Mouse (Mus musculus): ENCODE data around the gene Id1. TPM values are rescaled to one million over a fixed set of nuclear protein-coding genes. Genes with fewer than 3 reads are reported as not detected.

Id1 gene
- polyA plus RNA-seq, 1 experiment from 2014 or later: 176 TPM

DNA sequence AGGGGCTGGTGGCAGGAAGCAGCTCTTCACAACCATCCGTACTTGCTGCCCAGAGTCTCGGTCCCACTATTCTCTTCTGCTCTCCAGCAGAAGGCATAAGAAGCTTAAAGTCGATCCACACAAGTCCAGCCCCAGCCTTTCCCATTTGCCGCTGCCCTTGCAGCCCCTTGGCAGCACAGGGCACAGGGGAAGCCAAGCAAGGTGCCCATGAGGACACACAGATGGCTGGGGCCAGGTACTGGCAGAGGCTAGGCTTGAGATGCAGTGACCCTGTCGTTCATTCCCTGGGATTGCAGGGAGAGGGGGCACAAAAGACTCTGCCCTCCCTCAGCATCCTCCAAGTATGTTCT is 31.8 kb upstream of the Id1 start:
- 84% methylated on average over 5 of the region's 5 CpGs for WGBS
- DNase-seq (ENCODE audit: low spot score): no peak
- Histone ChIP-seq H3K4me1 (replicated peaks) (peaks cover 57% of the 10 kb centered on the region), H3K36me3 (peaks cover 91% of the 10 kb centered on the region), H3K27me3 (ENCODE audit: insufficient read depth, poor library complexity, severe bottlenecking) (no peaks in the 10 kb centered on the region), H3K9me3 (peaks cover 6% of the 10 kb centered on the region; the same call in 1 of the 2 replicates), H3K27ac (peak overlapping the region; percentile 94), H3K4me3 (no peak overlapping the region)

- DNase-seq (ENCODE audit: low spot score): no peak
- H3K4me3 ChIP-seq: no peak overlapping the region
- H3K4me1 ChIP-seq (replicated peaks): peaks cover 53% of the 10 kb centered on the region
- H3K9me3 ChIP-seq: peaks cover 6% of the 10 kb centered on the region; the same call in 1 of the 2 replicates
- no peaks in the 10 kb centered on the region for H3K27me3 ChIP-seq (ENCODE audit: insufficient read depth, poor library complexity, severe bottlenecking)
- 92% methylated on average over 14 of the region's 14 CpGs for WGBS
- peaks cover 89% of the 10 kb centered on the region for H3K36me3 ChIP-seq
- peak overlapping the region; percentile 94 for H3K27ac ChIP-seq
Measured at GRCm38 (mm10) chr2:152704811-152705370, 31.2 kb upstream of the Id1 start.

- H3K9me3 ChIP-seq: peaks cover 4% of the 10 kb centered on the region; the same call in 1 of the 2 replicates
- no peaks in the 10 kb centered on the region for H3K27me3 ChIP-seq (ENCODE audit: insufficient read depth, poor library complexity, severe bottlenecking)
- H3K4me3 ChIP-seq: no peak overlapping the region
- H3K27ac ChIP-seq: peak overlapping the region; percentile 94
- H3K4me1 ChIP-seq (replicated peaks): peaks cover 56% of the 10 kb centered on the region
- peak; percentile 44 for DNase-seq (ENCODE audit: low spot score)
- peaks cover 77% of the 10 kb centered on the region for H3K36me3 ChIP-seq
- WGBS: 73% methylated on average over 22 of the region's 22 CpGs
Measured at GRCm38 (mm10) chr2:152705993-152706571, 30.0 kb upstream of the Id1 start.

GRCm38 (mm10) chr2:152707186-152707585 is 28.9 kb upstream of the Id1 start:
- peak overlapping the region; percentile 94 for H3K27ac ChIP-seq
- no peak for DNase-seq (ENCODE audit: low spot score)
- H3K4me3 ChIP-seq: peak overlapping the region; percentile 57
- peaks cover 66% of the 10 kb centered on the region for H3K36me3 ChIP-seq
- WGBS: 25% methylated on average over 7 of the region's 7 CpGs
- H3K9me3 ChIP-seq: no peaks in the 10 kb centered on the region
- no peaks in the 10 kb centered on the region for H3K27me3 ChIP-seq (ENCODE audit: insufficient read depth, poor library complexity, severe bottlenecking)
- H3K4me1 ChIP-seq (replicated peaks): peaks cover 56% of the 10 kb centered on the region

GRCm38 (mm10) chr2:152707627-152708026 is 28.4 kb upstream of the Id1 start:
- peaks cover 62% of the 10 kb centered on the region for H3K36me3 ChIP-seq
- peaks cover 56% of the 10 kb centered on the region for H3K4me1 ChIP-seq (replicated peaks)
- H3K27me3 ChIP-seq (ENCODE audit: insufficient read depth, poor library complexity, severe bottlenecking): no peaks in the 10 kb centered on the region
- H3K4me3 ChIP-seq: peak overlapping the region; percentile 57
- H3K27ac ChIP-seq: peak overlapping the region; percentile 94
- H3K9me3 ChIP-seq: no peaks in the 10 kb centered on the region
- 2% methylated on average over 31 of the region's 31 CpGs for WGBS
- peak; percentile 91 for DNase-seq (ENCODE audit: low spot score)

DNA sequence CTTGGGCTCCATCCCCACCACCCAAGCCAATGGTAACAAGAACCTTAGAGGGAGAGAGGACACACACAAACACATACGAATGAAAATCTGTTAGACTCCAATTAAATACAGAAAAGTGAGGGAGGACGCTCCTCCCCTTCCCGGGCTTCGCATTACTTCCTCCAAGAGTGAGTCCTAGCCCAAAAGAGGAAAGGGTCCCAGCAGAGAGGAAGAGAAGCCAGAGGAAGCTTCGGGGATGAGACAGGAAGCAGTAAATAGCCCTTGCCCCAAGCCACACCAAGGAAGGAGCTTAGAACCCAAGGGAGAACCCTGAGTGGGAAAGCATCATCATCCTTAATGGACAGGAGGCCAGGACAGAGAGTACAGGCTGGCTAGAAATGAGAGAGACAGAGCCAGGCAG is 27.0 kb upstream of the Id1 start:
- H3K27ac ChIP-seq: peak overlapping the region; percentile 94
- 87% methylated on average over 5 of the region's 5 CpGs for WGBS

DNA sequence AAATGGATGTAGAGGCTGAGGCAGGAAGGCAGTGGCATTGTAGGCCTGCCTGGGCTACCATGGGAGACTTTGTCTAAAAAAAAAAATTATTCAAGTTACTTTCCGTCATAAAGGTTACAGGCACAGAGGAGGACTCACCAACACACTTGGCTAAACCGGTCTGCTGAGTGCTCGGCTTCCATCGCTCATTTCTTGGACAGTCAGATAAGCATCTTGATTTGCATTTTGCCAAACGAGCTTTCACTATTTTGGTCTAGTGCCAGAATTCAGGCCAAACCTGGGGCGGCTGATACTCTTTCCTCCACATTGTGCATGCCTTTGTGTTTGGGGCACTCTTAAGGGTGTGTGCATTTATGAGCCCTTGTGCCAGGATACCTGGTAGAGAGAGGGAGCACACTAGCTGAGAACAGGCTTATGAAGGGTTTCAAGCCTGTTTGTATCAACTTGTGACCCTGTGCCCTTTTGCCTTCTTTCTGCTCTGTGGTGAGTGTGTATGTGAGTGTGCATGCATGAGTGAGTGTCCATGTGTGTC is 19.7 kb upstream of the Id1 start:
- Histone ChIP-seq H3K4me1 (replicated peaks) (peaks cover 39% of the 10 kb centered on the region), H3K27ac (peak overlapping the region; percentile 87), H3K36me3 (no peaks in the 10 kb centered on the region), H3K4me3 (no peak overlapping the region), H3K27me3 (ENCODE audit: insufficient read depth, poor library complexity, severe bottlenecking) (no peaks in the 10 kb centered on the region), H3K9me3 (no peaks in the 10 kb centered on the region)
- DNase-seq (ENCODE audit: low spot score): no peak
- 82% methylated on average over 6 of the region's 6 CpGs for WGBS

More for the DNA sequence above, 27.0 kb upstream of the Id1 start:
- Histone ChIP-seq H3K4me3 (no peak overlapping the region), H3K4me1 (replicated peaks) (peaks cover 49% of the 10 kb centered on the region), H3K27me3 (ENCODE audit: insufficient read depth, poor library complexity, severe bottlenecking) (no peaks in the 10 kb centered on the region), H3K36me3 (peaks cover 47% of the 10 kb centered on the region), H3K9me3 (no peaks in the 10 kb centered on the region)
- no peak for DNase-seq (ENCODE audit: low spot score)

- Histone ChIP-seq H3K4me3 (peak overlapping the region; percentile 20; the same call in 1 of the 2 replicates), H3K36me3 (no peaks in the 10 kb centered on the region), H3K27ac (peak overlapping the region; percentile 87), H3K4me1 (replicated peaks) (peaks cover 39% of the 10 kb centered on the region), H3K27me3 (ENCODE audit: insufficient read depth, poor library complexity, severe bottlenecking) (no peaks in the 10 kb centered on the region), H3K9me3 (no peaks in the 10 kb centered on the region)
- peak; percentile 32 for DNase-seq (ENCODE audit: low spot score)
- 52% methylated on average over 11 of the region's 11 CpGs for WGBS
Measured at GRCm38 (mm10) chr2:152717652-152718051, 18.4 kb upstream of the Id1 start.

DNA sequence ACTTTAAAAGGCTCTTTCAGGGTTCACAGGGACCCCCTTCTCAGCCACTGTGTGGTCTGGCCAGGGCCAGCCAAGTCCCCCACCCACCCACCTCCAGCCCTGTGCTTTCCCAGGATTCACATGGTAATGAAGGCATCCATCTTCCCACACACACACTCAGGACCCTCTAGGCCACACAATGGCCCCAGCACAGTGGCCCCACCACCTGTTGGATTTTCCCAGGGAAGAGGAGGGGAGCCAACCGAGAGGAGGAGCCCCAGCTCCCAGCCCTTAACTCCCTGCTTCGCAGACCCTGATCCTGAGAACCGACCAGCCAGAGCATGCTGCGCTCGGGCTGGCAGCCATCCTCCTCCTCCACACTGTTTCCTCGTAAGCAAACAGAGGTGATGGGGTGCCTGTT is 18.0 kb upstream of the Id1 start:
- Histone ChIP-seq H3K4me3 (peak overlapping the region; percentile 3), H3K4me1 (replicated peaks) (peaks cover 39% of the 10 kb centered on the region), H3K9me3 (no peaks in the 10 kb centered on the region), H3K27me3 (ENCODE audit: insufficient read depth, poor library complexity, severe bottlenecking) (peaks cover 3% of the 10 kb centered on the region; the same call in 1 of the 2 replicates), H3K36me3 (no peaks in the 10 kb centered on the region), H3K27ac (peak overlapping the region; percentile 87)
- WGBS: 26% methylated on average over 6 of the region's 6 CpGs
- peak; percentile 78 for DNase-seq (ENCODE audit: low spot score)

- Histone ChIP-seq H3K27me3 (ENCODE audit: insufficient read depth, poor library complexity, severe bottlenecking) (peaks cover 14% of the 10 kb centered on the region), H3K4me1 (replicated peaks) (peaks cover 64% of the 10 kb centered on the region), H3K9me3 (no peaks in the 10 kb centered on the region), H3K36me3 (no peaks in the 10 kb centered on the region), H3K4me3 (peak overlapping the region; percentile 49), H3K27ac (peak overlapping the region; percentile 90)
- 3% methylated on average over 37 of the region's 37 CpGs for WGBS
- peak; percentile 75 for DNase-seq (ENCODE audit: low spot score)
Measured at GRCm38 (mm10) chr2:152723651-152724331, 12.3 kb upstream of the Id1 start.

GRCm38 (mm10) chr2:152724332-152724723 is 11.7 kb upstream of the Id1 start:
- WGBS: 68% methylated on average over 3 of the region's 3 CpGs
- H3K4me3 ChIP-seq: peak overlapping the region; percentile 49
- H3K36me3 ChIP-seq: no peaks in the 10 kb centered on the region
- peak overlapping the region; percentile 90 for H3K27ac ChIP-seq
- no peaks in the 10 kb centered on the region for H3K9me3 ChIP-seq
- peaks cover 64% of the 10 kb centered on the region for H3K4me1 ChIP-seq (replicated peaks)
- no peak for DNase-seq (ENCODE audit: low spot score)
- peaks cover 14% of the 10 kb centered on the region for H3K27me3 ChIP-seq (ENCODE audit: insufficient read depth, poor library complexity, severe bottlenecking)

DNA sequence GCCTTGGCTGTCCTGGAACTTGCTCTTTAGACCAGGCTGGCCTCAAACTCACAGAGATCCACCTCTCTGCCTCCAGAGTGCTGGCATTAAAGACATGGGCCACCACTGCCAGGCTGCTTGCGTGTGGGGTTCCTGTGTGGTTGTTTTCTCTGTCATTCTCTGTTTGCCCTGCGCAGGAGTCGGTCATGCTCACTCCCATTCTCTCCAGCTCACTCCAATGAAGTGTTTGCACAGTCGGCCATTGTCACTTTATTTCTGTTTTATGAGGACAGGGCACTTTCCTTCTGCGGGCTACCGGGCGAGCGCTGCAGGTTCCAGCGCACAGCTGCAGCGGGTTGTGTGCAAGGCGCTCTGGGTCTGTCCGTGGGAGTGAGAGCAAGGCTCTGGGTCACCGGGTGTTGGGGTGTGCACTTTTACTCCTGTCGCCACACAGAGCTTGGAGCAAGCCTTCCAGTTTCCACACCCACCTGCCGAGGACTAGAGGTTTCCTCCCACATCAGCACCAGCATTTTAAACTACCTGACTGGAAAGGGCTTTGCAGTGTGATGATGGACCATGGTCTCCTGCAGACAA is 10.8 kb upstream of the Id1 start:
- Histone ChIP-seq H3K9me3 (no peaks in the 10 kb centered on the region), H3K36me3 (no peaks in the 10 kb centered on the region), H3K27me3 (ENCODE audit: insufficient read depth, poor library complexity, severe bottlenecking) (peaks cover 14% of the 10 kb centered on the region), H3K27ac (peak overlapping the region; percentile 90), H3K4me1 (replicated peaks) (peaks cover 67% of the 10 kb centered on the region), H3K4me3 (no peak overlapping the region)
- WGBS: 65% methylated on average over 15 of the region's 15 CpGs
- no peak for DNase-seq (ENCODE audit: low spot score)

- Histone ChIP-seq H3K27ac (peak overlapping the region; percentile 90), H3K9me3 (no peaks in the 10 kb centered on the region), H3K27me3 (ENCODE audit: insufficient read depth, poor library complexity, severe bottlenecking) (peaks cover 14% of the 10 kb centered on the region), H3K36me3 (no peaks in the 10 kb centered on the region), H3K4me1 (replicated peaks) (peaks cover 73% of the 10 kb centered on the region), H3K4me3 (no peak overlapping the region)
- no peak for DNase-seq (ENCODE audit: low spot score)
- 86% methylated on average over 6 of the region's 6 CpGs for WGBS
Measured at GRCm38 (mm10) chr2:152726213-152726612, 9.8 kb upstream of the Id1 start.
